Mouse (Mus musculus) NIH3T3 (cell line): ENCODE results near the gene Adcyap1r1.

Source experiments
- DNase-seq: peaks from one replicate; pipeline ENCODE4 v3.0.0-alpha.2; 2012; ENCODE audit warnings: low read depth

The Adcyap1r1 gene

GRCm38 (mm10) chr6:55451771-55452371 is at the start of gene Adcyap1r1:
Gene Adcyap1r1, plus strand, starts transcription at chr6:55451978.
- no peak for DNase-seq

DNA sequence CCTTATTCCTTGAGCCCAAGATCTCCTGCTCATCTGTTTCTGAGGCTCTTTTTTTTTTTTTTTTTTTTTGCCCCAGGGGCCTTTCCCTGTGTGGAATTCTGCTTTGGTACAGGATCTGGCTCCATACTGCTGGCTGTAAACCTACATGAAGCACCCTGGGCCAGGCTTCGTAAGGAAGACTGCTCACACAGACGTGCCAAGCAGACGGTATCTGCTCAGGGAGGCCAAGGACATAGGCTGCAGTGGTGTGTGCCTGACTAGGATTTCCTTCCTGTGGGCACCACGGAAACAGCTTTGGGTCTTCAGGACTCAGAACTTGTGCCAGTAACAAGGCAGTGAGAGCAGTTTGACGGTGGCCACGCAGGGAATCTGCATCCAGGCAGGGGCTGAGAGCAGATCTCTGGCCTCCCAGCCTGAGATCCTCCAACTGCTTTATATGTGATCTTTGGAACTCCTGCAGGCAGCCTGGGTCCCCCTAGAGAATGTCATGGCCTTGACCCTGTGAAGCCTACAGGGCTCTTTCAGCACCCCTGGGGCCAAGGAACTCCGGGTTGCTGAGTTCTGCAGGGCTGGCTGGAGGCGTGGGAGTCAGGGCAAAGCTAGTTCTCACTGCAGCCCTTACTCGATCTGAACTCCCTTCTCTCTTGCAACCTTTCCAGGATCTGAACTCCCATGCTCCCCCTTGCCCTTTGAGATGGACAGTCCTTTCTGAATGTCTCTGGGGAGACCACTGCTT is 49.6 kb upstream of the Adcyap1r1 start:
- DNase-seq: no peak

DNA sequence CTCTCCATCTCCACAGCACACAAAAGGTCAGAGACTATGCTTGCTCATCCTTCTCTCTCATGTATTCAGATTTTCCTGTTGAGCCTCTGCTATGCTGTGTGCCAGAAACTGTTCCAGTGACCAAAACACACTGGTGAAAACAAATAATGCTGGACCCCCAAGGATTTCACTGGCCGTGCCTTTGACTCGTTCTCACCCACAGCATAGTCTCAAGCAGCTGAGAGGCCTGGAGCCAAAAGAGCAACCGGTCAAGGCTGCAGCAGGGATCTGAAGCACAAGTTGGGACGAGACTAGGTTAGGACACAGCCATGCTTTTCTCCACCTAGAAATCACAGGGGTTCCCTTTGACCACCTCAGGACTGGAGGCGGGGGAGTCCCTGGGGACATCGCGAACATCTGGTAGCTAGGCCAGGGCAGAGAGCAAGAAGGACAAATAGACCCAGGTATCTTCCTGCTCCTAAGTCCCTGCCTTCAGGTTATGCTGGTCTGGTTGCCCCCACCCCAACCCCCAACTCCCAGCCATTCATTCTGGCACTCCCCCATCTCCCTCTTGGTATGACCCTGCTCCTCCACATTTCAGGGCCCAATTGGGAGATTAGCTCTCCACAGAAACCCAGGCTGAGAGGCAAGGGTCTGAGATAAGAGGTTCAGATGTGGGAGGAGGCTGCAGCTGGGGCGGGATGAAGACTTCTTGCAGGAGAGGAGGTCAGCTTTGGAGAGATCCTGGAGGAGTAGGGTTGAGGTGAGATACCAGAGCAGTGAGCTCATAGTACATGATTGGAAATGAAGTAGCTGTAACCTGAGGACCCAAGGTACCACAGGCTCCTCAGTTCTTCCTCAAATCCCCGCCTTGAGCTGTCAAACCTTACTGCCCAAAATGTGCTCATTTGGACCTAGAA is 48.1 kb upstream of the Adcyap1r1 start:
- DNase-seq: no peak

- peak; percentile 41 for DNase-seq
These were observed 47.3 kb upstream of the Adcyap1r1 start for GRCm38 (mm10) chr6:55404421-55404990.

DNA sequence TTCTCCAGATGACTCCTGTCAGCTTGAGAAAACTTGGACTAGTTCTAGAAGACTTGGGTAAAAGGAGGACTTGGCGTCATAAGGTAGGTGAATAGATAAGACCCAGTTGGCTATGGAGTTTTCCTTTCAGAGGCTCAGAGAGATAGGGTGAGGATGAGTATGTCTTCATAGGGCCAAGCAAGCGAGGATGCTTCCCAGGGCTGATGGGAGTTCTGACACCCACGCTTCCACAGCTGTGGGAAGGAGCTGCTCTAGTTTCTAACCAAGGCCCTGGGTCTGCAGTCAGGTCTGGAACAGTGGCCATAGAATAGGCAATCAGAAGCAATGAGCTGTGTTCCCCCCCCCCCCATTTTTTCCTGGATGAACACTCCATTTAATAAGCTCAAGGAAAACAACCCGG is 44.4 kb upstream of the Adcyap1r1 start:
- no peak for DNase-seq

- DNase-seq: peak; percentile 37
These were observed 41.5 kb upstream of the Adcyap1r1 start for GRCm38 (mm10) chr6:55410119-55410775.

GRCm38 (mm10) chr6:55410977-55411376 is 40.8 kb upstream of the Adcyap1r1 start:
- DNase-seq: peak; percentile 33

- DNase-seq: no peak
These were observed 35.6 kb upstream of the Adcyap1r1 start for GRCm38 (mm10) chr6:55416202-55416601.

GRCm38 (mm10) chr6:55418746-55419410 is 32.9 kb upstream of the Adcyap1r1 start:
- DNase-seq: no peak

DNA sequence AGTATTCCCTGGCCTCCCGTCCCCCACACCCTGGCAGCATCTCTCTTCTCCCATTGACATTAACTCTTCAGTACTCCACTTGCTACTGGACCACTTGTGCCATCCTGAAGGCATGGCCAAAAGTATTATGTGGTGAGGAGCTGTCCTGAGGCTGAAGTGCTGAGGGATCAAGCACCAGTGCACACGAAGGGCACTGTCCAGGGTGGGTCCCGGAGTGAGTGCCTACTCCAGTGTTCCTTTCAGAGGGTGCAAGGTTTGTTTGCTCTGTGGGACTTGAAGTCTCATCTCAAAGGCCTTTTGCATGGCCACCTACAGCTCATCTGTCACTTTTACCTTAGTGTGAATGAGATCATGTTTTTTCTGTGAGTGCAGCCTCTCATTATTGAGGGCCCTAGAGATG is 31.4 kb upstream of the Adcyap1r1 start:
- peak; percentile 48 for DNase-seq

DNA sequence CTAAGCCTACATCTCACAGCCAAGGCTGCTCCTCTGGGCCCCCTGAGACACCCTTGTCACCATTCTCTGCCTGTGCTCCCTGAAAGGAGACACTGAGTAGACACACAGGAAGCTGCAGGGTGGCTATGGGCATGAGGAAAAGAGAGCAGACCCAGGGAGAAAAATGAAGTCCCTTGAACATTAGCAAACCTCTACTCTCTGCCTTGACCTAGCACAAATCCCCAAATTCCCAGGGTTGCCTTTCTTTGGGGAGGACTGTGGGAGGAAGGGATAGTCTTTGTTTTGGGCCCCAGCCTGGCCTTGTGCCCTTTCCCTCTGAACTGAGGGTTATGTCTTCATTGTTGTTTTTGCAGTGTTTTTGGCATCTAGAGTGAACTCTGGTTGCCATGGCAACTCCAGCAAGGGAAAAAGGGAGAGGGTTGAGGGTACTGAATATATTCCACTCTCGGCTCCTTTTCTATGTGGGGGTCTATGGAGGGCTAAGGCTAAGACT is 30.9 kb upstream of the Adcyap1r1 start:
- no peak for DNase-seq

GRCm38 (mm10) chr6:55432121-55432520 is 19.7 kb upstream of the Adcyap1r1 start:
- DNase-seq: peak; percentile 56

DNA sequence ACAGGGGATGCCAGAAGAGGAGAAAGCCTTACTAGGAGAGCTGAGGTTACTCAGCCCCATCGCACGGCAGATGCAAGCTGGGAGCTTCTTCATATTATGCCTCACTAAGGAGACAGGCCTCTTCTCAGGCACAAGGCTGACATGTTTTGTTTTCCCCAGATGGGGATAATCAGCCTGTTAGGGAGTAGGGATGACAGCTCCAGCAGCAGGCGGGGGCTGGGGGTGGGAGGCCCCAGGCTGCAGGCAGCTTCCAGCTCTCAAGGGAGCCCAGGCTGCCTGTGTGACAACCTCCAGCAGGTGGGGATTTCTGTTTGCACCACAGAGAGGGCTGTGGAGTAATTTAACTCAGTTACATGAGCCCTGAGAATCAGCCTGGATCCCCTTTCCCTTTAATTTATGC is 17.4 kb upstream of the Adcyap1r1 start:
- no peak for DNase-seq

GRCm38 (mm10) chr6:55435266-55436159 is 16.3 kb upstream of the Adcyap1r1 start:
- DNase-seq: no peak

DNA sequence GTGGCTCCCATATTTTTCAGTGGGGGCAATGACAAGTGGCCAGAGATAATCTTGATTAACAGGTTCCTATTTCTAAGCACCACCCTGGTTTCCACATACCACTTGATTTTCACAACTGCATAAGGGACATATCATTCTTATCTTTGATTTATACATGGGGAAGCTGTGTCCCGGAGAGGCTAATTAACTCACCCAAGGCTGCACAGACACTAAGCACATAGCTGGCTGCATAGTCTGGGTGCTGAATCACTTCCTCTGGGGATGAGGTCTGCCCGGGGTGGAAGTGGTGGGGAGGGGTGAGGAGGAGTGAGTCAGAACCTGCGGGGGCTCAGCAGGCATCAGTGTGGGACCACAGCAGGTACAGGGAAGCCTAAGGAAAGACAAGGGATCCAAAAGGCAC is 13.9 kb upstream of the Adcyap1r1 start:
- peak; percentile 75 for DNase-seq

- DNase-seq: no peak
These were observed 12.9 kb upstream of the Adcyap1r1 start for GRCm38 (mm10) chr6:55438837-55439236.

GRCm38 (mm10) chr6:55443927-55444688 is 7.7 kb upstream of the Adcyap1r1 start:
- DNase-seq: peak; percentile 42

DNA sequence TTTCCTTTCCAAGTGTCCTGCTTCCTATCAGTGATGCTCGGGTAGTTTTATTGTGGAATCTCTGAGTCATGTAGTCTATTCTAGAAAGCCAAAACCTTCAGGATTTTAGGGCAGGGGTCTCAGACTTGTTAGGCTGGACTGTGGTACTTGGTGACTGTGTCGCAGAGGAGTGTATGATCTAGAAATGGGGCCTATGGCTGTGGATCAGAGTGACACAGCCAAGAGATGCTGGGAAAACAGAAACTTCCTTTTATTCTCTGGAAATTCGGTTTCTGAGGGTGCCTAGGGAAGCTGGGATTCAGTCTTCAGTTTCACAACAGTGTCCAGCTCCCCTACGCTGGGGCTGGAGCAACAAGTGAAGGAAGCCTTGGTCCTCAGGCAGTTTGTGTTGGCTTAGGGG is 7.1 kb upstream of the Adcyap1r1 start:
- DNase-seq: peak; percentile 42

DNA sequence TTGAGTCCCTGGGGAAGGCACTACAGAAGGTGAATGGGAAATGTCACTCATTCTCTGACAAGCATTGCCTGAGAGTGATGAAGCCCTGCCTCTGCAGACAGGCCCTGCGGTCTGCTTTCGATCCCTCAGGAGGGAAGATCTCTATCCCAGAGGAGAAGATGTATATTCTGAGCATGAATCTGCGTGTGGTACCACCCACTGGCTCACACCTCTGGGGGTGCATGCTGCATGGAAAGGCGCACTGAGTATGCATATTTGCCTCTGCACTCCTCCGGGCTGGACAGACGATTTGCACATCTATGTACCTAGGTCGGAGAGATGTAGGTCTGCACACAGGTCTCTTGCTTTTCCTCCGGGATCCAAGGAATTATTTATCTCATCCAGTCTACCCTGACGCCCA is 3.6 kb upstream of the Adcyap1r1 start:
- DNase-seq: no peak
